Mouse (Mus musculus) frontal cortex, postnatal 36 days (tissue): ENCODE measurements at regions not wholly inside any gene's neighbourhood (a gene's known extent, or its start where the extent isn't known, plus 50 kb on each side); places are given as distances from the start of the nearest gene placed in this dataset.
"Not testable (repeated sequence)": the region's sequence is repeated elsewhere in the genome, so short reads cannot be mapped to it uniquely, and the experiment has no call there.

Experiments
- DNase-seq, 2 experiments: peaks; one replicate each; pipeline ENCODE4 v3.0.0; 2022; ENCODE audit warnings: low spot score in 2 of 2

- no peak for DNase-seq
Observed at GRCm38 (mm10) chr4:51127813-51128212, 88.7 kb upstream of the Cylc2 start.

- DNase-seq, result not testable (repeated sequence)
Observed at GRCm38 (mm10) chr4:51131846-51132245, 84.6 kb upstream of the Cylc2 start.

- DNase-seq, result no peak
Observed at GRCm38 (mm10) chr4:51152973-51153372, 63.5 kb upstream of the Cylc2 start.

GRCm38 (mm10) chr4:51153539-51153938 is 62.9 kb upstream of the Cylc2 start:
- DNase-seq, result peak in 1 of 2 experiments; percentile 2
